Mouse (Mus musculus) spleen, adult 18-20 months (tissue): Measurements from ENCODE around the gene Rps29.

Experiments
- DNase-seq, 2 experiments: peaks; one replicate each; pipeline ENCODE4 v3.0.0; 2022; ENCODE audit warnings: mixed read lengths in 2 of 2

The Rps29 gene

DNA sequence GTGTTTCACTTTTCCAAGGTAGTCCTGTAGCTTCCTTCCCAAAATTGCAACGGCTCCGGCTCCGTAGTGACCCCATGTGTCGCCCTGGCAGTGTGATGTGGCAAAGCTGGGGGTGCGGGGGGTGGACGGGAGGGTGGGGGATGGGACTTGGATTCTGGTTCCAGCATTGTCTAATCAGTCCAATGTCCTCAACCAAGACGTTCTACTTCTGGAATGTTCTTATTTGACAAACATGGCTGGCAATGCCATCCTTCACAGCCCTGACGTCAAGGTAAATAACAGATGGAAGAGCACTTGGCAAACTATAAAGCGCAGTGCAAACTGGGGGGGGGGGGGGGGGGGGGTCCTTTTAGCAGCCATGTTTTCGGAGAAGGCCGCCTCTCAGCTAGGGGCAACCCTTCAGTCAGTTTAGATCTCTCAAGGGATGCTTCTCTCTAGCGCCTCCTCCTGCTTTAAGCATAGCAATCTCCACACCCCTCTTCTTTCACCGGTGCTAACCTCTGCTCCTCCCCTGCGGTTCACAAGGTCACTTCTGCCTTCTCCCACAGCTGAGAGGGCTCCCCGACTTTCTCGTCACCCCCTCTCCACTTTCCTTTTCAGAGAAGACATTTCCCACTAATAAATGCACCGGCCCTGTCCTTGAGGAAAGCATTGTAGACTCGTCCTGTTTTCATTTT lies 29.2 kb downstream of the Rps29 start:
- peak in 1 of 2 experiments; percentile 4 for DNase-seq

DNA sequence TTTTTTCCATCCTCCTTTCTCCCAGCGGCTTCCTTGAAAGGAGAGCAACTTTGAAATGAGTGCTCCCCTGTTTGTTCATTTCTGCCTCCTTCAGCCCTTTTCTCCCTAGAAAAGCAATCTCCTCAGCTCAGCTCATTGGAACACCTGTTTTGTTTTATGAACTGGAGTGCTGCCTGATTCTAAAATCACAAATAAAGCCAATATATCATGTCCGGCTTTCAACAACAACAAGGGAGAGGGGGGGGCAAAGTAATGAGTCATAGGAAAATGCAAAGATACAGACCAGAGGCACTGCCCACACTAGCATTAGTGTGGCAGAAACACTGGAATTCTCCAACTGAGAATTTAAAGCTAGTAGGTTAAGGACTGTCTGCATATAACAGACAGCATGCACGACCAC lies 31.4 kb downstream of the Rps29 start:
- DNase-seq, result no peak

DNA sequence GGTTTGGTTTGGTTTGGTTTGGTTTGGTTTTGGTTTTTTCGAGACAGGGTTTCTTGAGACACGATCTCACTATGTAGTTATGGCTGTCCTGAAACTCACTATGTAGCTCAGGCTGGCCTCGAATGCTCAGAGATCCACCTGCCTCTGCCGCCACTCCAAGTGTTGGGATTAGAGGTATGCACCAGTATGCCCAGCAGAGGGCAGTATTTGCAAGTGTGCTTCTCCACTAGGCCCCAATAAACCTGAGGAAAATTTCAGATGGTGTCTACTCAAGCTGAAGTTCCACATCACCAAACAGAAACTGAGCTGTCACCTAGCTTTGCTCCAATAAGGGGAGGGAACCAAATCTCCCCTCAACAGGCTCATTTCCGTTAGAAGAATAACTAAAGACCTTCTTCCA lies 31.8 kb downstream of the Rps29 start:
- peak in 1 of 2 experiments; percentile 30 for DNase-seq

DNA sequence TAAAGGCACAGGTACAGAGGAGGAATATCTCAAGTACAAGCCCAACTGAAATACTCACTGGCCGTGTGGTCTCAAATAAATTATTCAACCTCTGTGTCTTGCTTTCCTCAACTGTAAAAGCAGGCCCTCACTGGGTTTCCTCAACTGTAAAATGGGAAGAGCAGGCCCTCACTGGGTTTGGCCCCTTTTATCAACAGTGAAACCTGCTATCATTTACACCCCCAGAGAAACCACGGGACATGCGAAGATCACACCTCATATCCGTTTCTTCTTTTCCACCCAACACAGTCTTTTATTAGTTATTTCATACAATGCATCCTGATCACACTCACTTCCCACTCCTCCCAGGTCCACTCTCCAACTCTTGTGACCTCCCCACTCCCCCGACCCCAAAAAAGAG lies 33.9 kb downstream of the Rps29 start:
- no peak for DNase-seq

DNA sequence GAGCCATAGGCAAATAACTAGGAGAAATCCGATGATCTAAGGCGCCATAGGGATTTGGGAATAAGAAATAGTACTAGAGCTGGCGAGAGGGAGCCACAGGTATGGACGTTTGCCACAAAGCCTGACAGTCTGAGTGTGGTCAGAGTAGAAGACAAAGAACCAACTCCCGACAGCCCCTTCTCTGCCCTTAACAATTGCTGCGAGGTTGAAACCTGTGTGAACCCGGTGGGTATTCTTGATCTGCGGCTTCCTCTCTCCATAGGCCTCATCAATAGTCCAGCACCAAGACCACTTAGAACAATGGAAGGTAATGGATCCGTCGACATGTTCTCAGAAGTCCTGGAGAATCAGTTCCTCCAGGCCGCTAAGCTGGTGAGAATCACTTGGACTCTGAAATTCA lies 36.2 kb downstream of the Rps29 start:
- DNase-seq, result no peak

DNA sequence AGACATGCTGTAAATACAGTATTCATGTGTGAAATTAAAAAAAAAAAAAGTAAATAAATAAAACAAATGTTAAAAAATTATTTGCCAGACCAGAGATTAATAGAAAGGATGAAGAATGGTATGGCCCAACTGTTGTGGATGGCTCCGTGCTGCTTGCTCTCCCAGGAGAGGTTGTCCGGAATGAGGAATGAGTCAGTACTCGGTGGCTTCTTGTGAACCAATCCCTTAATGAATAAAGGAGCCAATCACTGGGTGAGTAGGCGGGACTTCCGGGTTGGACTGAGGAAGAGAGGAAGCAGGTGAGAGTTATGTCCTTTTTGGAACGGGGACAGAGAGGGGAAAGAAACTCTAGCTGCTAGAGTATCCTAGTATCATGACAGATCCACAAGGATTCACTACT lies 39.1 kb downstream of the Rps29 start:
- no peak for DNase-seq
